Mouse (Mus musculus) adipose tissue, adult 10 weeks (tissue): ENCODE results near the gene Vmn1r71. TPM values are rescaled to one million over a fixed set of nuclear protein-coding genes. Genes with fewer than 3 reads are reported as not detected.

Experiments used
- polyA plus RNA-seq: library from polyadenylated mRNA; stranded (reverse); fragments of 350-450 nt; fragmentation: Illumina TruSeq; extraction: RNeasy Lipid Tissue Mini Kit (QIAGEN cat#74804); gene quantifications from one replicate; pipeline ENCODE4 v1.2.3, GENCODE M21; 2014; ENCODE audit warnings: low read depth, low replicate concordance

The Vmn1r71 gene
- polyA plus RNA-seq, result not detected

GRCm38 (mm10) chr7:10754264-10754663, at the start of gene Vmn1r71:
TSS of gene Vmn1r71 (minus strand) at chr7:10754364.

Other genes with a start within 250 kb of the Vmn1r71 start
- not detected for gene Vmn1r68, start 195.9 kb downstream of the Vmn1r71 start, polyA plus RNA-seq
- gene Vmn1r69, start 140.7 kb downstream of the Vmn1r71 start, polyA plus RNA-seq, result not detected
- gene Vmn1r70, start 122.8 kb downstream of the Vmn1r71 start, polyA plus RNA-seq, result not detected
- not detected for gene Nlrp4b, start 66.6 kb downstream of the Vmn1r71 start, polyA plus RNA-seq
- not detected for gene Zscan4b, start 150.7 kb upstream of the Vmn1r71 start, polyA plus RNA-seq